Mouse (Mus musculus): ENCODE results near the gene Ppil4.

Gene Ppil4

GRCm38 (mm10) chr10:7860494-7860893, 67.8 kb downstream of the Ppil4 start:
- DNase-seq (ENCODE audit: extremely low spot score, low read depth, low spot score), result no peak

DNA sequence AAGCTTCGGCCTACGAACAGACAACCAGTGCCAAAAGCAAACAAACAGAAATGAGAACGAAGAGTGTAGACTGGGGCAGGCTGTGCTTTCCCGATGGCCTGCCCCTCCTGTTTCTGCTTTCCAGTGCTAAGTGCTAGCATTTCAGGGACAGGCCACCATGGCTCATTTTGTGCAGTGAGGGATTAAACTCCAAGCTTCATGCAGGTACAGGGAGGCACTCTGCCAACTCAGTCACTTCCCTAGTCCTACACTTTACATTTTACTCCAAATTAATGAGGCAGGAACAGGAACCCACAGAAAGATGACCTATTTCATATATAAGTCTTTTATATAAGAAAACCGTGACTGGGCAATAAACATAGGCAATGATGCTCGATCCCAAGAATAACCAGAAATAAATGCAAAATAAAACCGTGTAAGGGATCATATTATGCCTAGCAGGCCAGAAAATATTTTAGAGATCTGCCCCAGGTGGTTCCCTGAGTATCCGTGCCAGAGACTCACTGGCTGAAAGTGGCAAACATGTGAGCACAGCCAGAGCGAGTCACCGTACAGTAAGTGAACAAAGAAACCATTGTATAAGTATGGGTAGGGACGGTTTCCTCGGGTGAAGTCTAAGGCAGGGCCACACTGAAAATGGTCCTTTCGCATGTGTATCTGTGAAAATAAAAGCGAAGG, 68.7 kb downstream of the Ppil4 start:
- no peak for DNase-seq (ENCODE audit: extremely low spot score, low read depth, low spot score)

- DNase-seq (ENCODE audit: extremely low spot score, low read depth, low spot score), result no peak
Observed at GRCm38 (mm10) chr10:7861937-7862657, 69.4 kb downstream of the Ppil4 start.

- no peak for DNase-seq (ENCODE audit: extremely low spot score, low read depth, low spot score)
Observed at GRCm38 (mm10) chr10:7863411-7863810, 70.7 kb downstream of the Ppil4 start.

DNA sequence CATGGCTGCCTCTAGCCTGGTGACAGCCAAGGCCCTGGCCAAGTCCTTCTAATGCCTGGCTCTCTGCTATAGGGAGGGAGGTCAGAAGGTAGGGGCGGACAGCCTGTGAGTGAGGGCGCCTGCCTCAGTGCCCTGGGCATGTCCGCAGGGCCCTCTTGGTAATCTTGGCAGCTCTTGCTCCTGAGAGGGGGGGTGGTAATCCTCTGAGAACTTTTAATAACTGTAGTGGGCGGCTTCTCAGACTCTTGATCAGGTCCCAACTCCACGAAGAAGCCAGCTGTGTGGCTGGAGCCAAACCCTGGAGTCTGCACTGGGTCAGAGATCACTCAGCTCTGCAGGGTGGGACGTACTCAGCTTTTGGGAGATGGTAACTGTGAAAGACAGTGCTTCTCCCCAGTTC, 71.5 kb downstream of the Ppil4 start:
- no peak for DNase-seq (ENCODE audit: extremely low spot score, low read depth, low spot score)

DNA sequence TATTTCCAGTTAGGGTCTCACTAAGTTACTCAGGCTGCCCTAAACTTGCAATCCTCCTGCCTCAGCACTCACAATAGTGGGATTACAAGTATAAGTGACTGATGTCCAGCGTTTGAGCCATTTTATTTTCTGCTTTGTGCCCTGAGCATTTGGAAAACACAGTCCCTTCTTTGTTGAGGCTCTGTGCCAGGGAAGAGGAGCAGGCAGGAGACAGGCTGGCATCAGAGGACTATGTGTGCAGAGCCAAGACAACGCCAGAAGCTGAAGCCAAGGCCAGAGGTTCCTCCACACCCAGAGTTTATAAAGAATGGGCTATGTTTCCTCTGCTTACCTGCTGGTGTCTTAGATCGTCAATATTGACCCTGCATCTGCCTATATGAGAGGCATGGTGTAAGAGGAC, 72.1 kb downstream of the Ppil4 start:
- no peak for DNase-seq (ENCODE audit: extremely low spot score, low read depth, low spot score)

GRCm38 (mm10) chr10:7866762-7867665, 74.3 kb downstream of the Ppil4 start:
- DNase-seq (ENCODE audit: extremely low spot score, low read depth, low spot score), result no peak

- DNase-seq (ENCODE audit: extremely low spot score, low read depth, low spot score), result no peak
Observed at GRCm38 (mm10) chr10:7867666-7868030, 75.0 kb downstream of the Ppil4 start.

GRCm38 (mm10) chr10:7869746-7870145, 77.1 kb downstream of the Ppil4 start:
- no peak for DNase-seq (ENCODE audit: extremely low spot score, low read depth, low spot score)

GRCm38 (mm10) chr10:7870571-7871315, 78.1 kb downstream of the Ppil4 start:
- no peak for DNase-seq (ENCODE audit: extremely low spot score, low read depth, low spot score)

GRCm38 (mm10) chr10:7871381-7872020, 78.8 kb downstream of the Ppil4 start:
- no peak for DNase-seq (ENCODE audit: extremely low spot score, low read depth, low spot score)

Measured in hindlimb bud, embryonic 11.5 days (tissue).